Mouse (Mus musculus) right cerebral cortex, postnatal 14 days (tissue): ENCODE results near the gene Fat3.
A peak's percentile ranks its signal among the peaks of the same experiment; 100 is the strongest.

Experiments
- DNase-seq: peaks from one replicate; pipeline ENCODE4 v3.0.0; 2022

Gene Fat3

DNA sequence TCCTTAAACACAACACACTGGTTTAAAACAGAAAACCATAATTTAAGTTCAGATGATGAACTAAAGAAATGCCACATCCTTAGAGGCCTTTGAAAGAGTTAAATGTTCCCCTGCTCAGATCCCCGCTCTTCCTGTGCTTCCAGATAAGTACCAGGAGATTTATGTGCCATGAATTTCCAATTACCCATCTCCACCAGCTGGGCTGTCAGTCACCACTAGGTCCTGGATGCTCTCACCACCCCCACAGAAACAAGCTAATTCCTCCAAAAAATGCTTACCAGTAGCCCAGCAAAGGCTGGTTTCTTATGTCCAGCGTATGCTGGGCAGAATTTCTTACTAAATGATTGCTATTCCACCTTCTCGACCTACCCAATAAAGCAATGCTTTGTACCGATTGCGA, 72.5 kb downstream of the Fat3 start:
- DNase-seq, result no peak

DNA sequence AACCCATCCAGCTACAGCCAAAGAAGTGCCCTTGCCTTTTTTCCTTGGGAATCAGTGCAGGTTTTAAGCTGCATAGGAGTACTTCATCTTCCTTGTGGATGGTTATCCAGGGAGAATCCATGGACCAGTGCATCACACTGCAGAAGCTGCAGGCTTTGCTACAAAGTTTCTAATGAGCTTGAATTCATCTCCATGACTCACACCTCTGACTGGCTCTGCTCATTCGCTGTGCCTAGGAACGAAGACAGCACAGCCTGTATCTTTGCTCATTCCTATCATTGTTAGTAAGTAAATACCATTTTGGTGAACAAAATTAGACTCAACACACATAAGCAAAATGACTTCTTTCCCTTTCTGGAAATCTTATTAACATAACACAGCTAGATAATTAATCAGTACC, 78.4 kb downstream of the Fat3 start:
- DNase-seq, result no peak

DNA sequence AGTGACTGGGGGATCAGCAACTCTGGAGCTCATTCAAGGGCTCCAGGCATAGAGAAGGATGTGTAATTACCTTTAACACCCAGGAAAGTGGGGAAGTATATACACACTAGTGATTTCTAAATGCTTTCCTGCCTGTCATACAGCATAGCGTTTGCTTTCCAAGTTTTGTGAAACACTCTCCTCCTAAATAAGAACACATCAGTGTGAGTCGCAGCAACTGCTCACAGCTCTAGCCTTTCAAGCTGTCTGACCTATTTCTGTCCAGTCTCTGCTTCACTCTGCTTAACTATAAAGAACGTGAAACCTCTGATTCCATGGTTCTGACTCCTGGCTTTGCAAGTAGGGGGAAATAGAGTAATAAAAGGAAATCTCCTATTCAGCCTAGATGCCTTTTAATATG, 98.3 kb downstream of the Fat3 start:
- no peak for DNase-seq

DNA sequence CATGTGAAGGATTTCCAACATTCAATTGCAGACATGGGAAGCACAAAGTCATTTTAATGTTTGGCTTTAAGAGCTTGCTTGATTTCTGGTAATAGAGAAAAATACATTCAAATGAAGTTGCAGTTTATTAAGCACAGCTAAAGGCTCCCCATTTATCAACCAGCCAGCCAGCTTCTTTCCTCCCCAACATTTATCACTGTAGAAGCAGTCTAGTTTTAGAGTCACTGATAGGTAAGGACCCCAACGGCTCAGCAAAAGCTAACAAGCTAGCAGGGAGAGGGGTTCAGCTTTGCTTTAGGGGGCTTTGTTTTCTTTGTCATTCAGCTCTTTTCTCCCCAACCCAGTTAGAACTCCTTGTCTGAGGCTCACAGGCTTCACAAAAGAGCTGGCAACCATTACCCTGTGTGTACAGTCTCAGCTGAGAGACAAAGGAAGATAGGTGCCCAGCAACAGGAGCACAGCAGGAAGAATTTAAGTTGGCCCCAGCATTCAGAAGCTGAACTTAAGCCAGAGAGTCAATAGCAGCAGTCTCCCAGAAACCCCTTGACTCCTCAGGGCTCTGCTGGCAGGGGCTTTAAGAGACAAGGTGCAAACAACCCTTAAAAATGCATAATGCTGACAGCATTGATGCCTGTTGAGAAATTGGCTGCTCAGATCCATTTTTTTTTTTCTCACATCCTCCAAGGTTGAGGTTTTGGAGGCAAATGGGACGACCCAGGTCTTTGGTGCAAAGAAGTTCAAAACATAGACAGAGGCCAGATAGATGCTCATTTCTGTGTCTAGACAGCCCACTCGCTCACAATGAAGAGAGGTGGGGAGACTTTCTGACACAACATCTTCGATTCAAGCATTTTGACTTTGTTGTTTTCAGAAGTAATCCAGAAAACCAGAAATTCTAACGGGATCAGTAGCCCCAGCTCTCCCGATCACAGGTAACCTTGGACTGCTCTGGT, 102.1 kb downstream of the Fat3 start:
- no peak for DNase-seq

DNA sequence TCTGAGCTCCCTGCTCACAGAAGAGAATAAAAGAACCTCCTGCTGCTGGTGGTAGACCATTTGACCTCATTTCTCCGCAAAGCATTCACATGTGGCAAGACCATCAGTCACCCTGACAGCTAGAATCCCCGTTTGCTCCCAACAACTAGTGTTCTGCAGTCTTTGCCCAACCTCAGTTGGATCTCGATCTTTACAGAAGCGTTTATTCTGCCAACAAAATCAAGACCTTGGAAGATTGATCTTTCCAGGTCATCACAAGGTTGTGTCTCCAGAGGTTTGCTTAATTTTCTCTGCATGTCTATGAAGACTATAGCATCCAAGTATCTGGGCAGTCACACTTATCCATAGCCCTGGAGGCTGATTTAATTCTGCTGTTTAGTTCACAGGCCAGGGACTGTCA, 111.9 kb downstream of the Fat3 start:
- DNase-seq, result no peak

DNA sequence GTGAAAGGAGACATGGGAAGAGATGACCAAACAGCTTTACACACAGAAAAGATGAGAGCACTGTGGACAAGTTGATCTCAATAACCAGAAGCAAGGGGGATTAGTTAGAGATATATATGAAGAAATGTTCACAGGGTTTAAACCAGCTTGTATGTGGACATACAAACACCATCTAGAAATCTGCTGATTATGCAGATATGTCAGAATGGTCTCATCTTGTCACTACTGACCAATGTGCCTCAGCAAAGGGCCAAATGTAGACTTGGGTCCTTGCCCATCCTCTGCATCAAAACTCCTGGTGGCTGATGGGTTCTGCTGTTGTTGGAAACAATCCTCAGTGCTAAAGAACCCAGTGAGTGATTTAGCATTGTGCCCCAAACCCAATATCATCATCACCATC, 113.6 kb downstream of the Fat3 start:
- no peak for DNase-seq

DNA sequence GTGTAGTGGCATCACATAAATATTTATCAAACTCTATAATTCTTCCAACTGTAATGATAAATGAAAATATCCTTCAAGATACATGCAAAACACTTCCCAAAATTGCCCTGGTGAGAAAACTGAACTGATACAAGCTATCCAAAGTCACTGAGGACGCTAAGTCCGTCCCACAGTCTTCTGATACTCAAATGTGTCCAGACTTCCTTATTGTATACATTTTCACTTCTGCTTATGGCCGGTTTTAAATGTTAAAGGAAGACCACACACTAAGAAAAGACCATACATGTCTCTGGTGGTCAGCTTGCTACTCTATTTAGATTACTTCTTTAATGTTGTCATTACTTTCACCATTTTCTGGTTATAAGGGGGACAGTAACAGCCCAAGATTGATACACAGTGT, 137.4 kb downstream of the Fat3 start:
- DNase-seq, result no peak

DNA sequence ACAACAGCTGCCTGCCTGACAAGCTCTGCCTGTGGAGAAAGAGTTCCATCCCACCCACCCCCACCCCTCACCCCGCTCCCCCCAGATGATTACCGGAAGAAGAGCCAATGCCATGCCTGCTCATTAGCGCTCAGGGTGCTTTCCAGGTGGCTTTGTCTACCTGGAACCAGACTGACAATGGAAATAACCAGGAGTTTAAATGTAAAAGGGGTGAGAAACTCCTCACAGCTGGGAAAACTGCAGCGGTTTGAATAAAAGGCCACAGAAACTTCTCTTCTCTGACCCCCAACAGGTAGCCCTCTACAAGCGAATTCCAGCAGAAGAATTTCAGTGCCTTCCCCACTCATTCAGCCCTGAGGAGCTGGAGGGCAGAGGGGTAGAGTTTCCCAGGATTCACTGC, 139.3 kb downstream of the Fat3 start:
- DNase-seq, result no peak

DNA sequence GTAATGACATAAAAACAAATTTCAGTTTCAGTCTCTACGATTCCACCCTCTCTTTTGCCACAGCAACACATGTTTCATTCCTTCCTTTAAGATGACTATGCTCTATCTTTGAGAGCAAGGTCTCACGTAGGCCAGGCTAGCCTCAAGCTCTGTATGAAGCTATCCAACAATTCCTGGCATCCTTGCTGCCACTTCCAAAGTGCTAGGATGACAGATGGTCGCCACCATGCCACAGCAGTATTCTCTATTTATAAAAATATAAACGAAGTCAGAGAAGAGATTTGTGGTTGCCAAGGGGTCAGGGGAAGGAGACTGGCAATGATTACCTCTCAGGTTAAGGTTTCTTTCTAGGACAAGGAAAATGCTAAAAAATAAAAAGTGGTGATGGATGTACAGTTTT, 144.4 kb downstream of the Fat3 start:
- DNase-seq, result no peak

DNA sequence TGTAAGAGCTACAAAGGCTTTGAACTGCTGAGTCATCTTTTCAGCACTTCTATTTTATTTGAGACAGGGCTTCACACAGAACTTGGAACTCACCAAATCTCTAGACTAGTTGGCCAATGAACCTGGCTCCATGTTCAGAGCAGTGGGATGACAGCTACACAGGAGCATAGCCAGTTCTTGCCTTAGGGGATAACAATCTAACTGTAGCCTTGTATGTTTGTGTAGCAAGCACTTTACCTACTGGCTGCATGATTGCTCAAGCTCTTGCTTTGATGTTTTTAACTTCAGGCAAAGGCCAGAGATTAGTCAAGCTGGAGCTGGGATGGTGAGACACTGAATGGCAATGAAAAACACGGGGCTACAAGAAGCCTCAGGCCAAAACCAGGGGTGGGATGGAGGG, 146.2 kb downstream of the Fat3 start:
- DNase-seq, result no peak

DNA sequence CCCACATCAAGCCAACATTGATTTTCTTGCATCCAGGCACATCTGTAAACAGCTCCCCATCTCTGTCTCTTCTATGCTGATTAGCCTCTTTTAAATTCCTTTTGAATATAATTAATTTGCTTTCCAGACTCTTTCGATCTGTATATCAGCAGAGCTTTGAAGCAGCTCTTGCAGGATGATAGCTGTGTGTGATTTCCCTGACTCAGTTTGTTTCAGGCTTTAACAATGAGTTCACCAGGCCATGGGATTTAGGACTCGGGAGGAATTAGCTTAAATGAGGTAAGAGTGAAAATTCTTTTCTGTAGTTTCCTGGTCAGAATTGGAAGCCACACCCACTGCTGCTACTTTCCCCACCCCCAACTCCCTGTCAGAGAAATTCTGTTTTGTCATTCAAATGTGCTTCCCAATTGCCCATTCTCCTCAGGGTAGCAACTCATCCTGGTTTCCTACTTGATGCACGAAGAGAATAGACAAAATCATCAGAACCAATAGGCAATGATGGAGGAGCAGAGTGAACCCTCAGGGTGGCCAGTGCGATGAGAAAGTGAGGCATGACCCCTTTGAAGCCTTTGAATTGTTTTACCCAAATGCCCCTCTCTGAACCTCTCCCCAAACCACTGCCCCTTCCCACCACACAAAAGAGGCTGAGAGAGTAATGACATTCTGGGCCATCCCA, 147.9 kb downstream of the Fat3 start:
- DNase-seq, result no peak

DNA sequence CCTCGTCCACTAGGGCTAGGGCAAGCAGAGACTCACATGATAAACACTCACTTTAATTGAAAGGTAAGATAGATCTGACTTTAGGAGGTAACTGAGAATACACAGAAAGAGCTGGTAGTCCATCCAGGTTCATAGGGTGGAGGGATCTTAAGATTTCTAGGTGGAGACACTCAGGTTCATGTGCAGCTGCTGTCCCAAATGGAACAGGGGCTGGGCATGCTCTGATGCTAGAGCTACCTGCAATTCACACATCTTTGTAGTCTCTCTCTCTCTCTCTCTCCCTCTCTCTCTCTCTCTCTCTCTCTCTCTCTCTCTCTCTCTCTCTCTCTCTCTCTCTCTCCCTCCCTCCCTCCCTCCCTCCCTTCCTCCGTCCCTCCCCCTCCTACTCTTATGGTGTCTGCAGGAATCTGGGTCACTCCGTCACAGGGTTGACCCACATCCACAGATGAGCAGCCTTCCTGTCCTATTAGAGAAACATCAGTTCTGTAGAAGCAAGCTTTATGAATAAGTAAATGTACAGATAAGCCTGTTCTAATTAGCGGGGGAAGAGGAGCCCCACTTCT, 148.5 kb downstream of the Fat3 start:
- DNase-seq, result no peak

DNA sequence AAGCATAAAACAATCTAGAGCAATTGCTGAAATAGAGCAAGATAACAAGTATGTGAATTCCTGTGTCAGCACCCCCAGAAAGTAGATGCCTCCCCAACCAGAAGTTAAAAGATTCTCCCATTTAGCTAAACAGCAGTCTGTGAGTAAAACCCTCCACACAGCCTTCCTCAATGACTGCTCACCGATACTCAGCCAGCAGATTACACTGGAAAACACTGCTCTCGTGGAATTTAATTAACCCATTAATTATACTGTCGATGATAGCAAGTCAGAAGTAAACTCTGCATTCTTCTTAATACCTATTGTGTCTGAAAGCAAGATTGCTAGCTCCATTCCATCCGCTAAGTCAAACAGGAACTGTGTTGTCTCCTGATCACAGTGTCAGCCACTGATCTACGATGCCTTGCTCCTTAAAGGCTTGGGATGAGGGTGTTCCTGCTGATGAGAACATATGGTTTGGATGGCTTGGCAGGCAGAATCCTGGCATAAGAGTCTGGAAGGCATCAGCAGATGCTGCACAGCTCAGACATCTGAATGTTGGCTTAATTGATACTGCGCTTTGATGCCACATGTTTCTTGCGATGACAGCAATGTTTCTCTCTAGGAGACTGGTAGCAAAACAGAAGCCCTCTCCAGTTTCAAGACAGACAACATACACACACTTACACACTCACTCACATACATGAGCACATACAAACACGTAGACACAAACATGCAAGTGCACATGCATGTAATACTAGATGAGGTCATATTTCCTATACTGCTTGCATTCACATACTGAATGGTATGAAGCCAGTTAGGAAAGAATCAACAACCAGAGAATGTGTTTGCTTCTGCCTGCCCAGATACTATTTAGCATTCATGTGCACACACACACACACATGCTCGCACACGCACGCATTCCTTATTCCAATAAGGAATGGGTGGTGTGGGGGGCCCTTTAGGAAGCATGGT, 155.9 kb downstream of the Fat3 start:
- peak; percentile 13 for DNase-seq

DNA sequence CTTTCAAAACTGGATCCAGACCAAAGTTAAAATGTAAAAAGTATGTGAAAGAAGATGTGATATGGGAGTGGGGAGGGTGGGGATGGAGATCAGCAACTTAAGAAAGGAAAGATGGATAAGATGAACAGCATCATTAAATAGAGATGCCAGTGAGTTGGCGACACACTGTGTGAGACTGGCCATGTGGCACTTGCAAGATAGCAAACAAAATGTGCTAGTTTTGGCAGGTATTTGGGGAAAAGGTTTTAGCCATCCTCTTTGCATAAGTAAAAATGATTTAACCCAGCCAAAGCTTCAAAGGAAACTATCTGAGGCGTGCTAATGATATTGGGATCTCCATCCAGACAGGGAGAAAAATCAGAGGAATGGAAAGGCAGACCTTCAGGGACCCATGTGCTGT, 157.9 kb downstream of the Fat3 start:
- no peak for DNase-seq

DNA sequence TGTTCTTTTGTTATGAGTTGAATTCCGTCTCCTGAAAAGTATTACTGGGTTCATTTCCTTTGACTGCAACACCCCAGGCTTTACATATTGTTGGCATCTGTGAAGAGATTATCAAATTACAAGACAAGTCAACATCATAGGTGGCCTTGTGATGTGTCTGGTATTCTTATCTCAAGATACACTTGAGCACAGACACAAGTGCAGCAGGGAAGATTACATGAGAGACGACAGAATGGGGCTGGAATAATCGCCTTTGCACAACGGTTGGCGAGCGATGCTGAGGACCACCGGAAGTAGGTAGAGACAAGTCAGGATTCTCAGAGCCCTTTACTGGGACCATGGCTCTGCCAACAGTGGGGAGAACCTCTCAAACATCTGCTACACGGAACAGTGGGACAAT, 158.5 kb downstream of the Fat3 start:
- DNase-seq, result no peak

DNA sequence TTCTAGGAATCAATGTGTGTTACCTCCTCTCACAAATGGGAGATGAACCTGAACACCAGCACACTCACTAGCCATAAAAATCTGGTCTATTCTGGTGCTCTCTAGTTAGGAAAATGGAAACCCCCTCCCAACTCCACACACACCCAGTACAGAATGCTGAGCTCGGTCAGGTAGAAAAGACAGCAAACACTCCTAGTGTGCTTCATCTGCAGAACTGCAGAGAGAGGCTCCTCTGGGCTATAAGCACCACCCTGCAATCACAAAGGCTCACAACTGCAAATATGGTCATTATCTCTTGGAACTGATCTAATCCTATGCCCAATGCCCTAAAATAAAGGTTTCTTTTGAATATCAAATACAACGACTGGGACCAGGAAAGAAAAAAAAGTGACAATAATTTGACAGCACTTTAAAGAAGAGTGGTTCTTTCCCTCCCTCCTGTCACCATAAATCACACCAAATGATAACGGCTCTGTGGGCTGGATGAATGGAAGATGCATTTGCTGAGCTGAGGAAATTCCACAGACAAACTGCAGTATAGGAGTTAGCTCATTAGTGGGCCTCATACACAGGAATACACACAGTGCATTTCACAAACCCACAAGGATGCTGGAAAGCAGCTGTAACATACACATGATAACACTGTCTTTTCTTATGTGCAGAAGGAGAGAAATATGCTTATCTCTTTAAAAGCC, 170.6 kb downstream of the Fat3 start:
- DNase-seq, result no peak

DNA sequence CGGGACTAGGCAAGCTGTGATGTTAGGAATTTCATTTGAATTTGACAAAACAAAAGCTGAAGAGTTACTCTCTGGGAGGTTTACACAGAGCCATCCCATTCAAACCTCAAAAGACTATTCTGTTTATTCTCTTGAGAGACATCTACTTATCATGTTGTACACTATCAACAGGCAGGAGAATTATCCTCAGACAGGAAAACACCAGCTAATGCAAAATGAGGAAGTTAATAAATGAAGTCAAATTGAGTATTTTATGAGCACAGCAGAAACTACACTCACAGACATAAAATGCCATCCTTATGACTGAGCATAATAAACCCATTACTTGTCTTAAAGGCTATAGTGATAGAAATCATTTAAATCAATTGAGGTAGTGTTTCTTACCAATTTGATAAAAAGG, 182.1 kb downstream of the Fat3 start:
- no peak for DNase-seq

DNA sequence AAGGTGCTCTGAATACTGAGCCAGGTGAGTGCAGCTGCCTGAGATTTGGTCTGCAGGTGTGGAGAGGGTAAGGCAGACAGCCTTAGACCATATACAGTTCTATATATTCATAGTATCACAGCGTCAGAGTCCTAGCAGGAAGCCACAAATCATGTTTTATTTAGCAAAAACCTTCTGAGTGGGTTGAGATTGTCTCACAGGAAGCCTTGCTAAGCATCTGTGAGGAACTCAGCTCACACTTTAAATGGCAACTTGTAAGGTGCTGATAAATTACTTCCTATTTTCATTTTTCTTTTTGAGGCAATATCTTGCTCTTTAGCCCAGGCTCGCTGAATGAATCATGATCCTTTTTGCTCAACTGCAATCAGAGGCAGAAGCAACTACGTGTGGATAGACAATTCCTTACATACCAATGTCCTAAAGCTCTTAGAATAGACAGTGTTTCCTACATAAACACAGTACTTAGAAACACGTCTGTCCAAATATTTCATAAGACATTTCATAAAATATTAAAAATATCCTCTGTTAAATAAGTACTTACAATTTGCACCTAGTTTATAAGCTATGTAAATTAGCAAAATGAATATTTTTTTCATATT, 188.4 kb downstream of the Fat3 start:
- no peak for DNase-seq

DNA sequence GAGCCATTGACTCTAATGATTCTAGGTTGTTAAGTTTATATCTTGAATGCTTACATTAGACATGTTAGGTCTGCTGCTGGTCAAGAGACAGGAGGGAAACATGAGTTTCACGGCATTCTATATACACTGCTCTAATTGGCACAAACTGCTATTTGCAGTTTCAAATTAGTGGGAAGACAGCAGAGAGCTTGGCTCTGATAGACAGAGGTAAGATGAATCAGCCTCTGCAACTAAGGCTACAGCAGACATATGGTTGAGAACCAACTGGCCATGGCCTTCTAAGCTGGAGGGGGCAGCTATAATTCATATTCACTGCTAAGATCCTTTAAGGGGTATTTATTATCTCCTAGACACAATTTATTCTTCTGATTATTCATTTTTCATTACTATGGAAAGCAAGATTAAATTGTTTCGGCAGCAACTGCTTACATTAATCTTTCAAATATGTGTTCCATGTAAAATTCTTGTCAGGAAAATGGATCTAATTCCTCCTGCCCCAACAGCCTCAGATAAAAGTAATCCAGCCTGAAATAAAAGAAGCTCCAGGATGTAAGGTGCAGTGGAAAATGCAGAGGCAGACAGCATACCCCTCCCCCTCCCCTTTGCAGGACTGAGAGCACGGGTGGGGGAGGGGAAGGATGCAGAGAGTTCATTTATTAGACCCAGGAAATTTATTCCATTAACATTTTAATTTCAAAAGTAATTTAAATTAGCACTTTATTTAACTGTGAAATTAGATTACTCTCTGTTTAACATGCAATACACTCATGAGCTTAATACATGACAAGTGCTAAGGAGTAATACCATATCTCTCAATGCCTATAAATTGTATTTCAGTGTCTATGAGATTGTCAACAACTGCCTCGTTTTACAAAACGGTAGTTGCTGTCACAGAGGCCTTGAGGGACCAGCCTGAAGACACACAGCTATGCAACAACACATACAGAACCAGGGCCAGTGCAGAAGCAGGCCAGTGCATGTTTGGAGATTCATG, 189.9 kb downstream of the Fat3 start:
- no peak for DNase-seq

DNA sequence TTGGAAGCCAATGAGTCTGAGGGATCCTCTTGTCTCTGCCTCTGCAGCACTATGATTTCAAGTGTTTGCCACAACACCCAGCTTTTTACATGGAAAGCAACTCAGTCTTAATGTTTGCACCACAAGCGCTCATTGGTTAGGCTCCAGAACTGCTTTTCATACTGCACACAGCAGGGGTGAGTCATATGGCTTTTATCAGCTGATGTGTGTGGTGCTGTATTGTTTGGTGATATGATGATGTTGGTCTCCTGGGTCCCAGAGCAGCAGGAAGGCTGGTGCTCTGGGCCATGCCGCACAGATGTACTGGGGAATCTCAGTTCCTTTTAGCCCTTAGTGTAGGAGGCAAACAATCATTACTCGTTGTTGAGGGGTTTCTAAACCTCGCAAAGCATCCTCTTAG, 190.8 kb downstream of the Fat3 start:
- no peak for DNase-seq

DNA sequence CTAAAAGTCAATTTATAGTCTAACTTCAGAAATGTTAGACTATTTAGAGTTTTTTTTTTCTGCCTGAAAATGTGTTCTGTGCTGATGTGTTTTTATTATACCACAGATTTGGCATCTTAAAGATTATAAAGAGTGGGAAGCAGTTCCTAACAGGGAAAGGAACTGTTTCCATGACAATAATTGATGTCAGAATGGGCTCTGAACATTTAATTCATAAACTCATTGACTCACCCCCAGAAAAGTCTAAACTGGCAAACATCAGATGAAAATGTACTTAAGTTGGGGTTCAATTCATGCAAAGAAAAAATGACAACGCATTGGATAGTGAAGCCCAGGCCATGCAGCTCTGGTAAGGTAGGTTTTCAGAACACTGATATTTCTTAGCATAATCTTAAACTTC, 193.3 kb downstream of the Fat3 start:
- no peak for DNase-seq
